Mouse (Mus musculus): Measurements from ENCODE around the gene Rybp.

DNA sequence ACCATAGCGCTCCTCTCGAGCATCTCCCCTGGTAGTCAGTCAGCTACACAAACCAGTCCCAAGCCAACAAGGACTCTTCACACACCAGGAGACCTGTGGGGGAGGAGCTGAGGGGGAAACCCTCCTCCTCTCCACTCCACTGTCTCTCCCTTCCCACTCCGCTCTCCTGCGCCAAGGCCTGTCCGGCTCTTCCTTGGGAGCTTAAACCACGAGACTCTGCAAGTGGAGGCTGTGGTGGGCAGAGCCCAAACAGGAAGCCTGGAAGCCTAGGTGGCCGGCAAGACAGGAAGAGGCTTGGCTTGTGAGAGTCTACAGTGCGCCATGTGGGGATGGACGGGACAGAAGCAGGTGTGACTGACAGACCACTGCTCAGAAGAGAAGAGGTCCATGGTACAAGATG, 73.7 kb downstream of the Rybp start:
- TF ChIP-seq POLR2A (IDR thresholded peaks at IDR 0.05; ENCODE audit: control insufficient read depth, extremely low read depth, insufficient read depth, low read length, poor library complexity) (no peak), CTCF (IDR thresholded peaks at IDR 0.05; ENCODE audit: borderline replicate concordance, control insufficient read depth, extremely low read depth, insufficient read depth, low read length, poor library complexity) (no peak)

All from thymus, adult 2 months (tissue).